Mouse (Mus musculus) naive thymus-derived CD4-positive, alpha-beta T cell, adult 2 months (primary cell): ENCODE data around the gene Spic.
"Not testable (repeated sequence)": the region's sequence is repeated elsewhere in the genome, so short reads cannot be mapped to it uniquely, and the experiment has no call there.

Experiments
- DNase-seq: peaks from one replicate; pipeline ENCODE4 v3.0.0-alpha.2; 2011; ENCODE audit warnings: low read depth

The Spic gene

GRCm38 (mm10) chr10:88684925-88685324 is at the start of gene Spic:
TSS of gene Spic (minus strand) at chr10:88685015.
- no peak for DNase-seq

GRCm38 (mm10) chr10:88732309-88732622 is 47.5 kb upstream of the Spic start:
- DNase-seq: peak; percentile 33

GRCm38 (mm10) chr10:88731496-88732308 is 46.9 kb upstream of the Spic start:
- DNase-seq: no peak

- DNase-seq: peak; percentile 89
Observed at GRCm38 (mm10) chr10:88730571-88731495, 46.0 kb upstream of the Spic start, which contains the start of gene Arl1. TSS of gene Arl1 (plus strand) at chr10:88730858.

- no peak for DNase-seq
Observed at GRCm38 (mm10) chr10:88728166-88728565, 43.4 kb upstream of the Spic start.

- peak; percentile 63 for DNase-seq
Observed at GRCm38 (mm10) chr10:88727128-88727527, 42.3 kb upstream of the Spic start.

- peak; percentile 13 for DNase-seq
Observed at GRCm38 (mm10) chr10:88725343-88725742, 40.5 kb upstream of the Spic start.

GRCm38 (mm10) chr10:88719618-88720017 is 34.8 kb upstream of the Spic start:
- DNase-seq: no peak

GRCm38 (mm10) chr10:88717756-88718025 is 32.9 kb upstream of the Spic start:
- DNase-seq: no peak

GRCm38 (mm10) chr10:88716986-88717755 is 32.4 kb upstream of the Spic start:
- no peak for DNase-seq

- no peak for DNase-seq
Observed at GRCm38 (mm10) chr10:88715621-88716020, 30.8 kb upstream of the Spic start.

- DNase-seq: no peak
Observed at GRCm38 (mm10) chr10:88714744-88715143, 29.9 kb upstream of the Spic start.

GRCm38 (mm10) chr10:88712359-88712758 is 27.5 kb upstream of the Spic start:
- DNase-seq: no peak

- DNase-seq: no peak
Observed at GRCm38 (mm10) chr10:88708671-88709523, 24.1 kb upstream of the Spic start.

GRCm38 (mm10) chr10:88700938-88701337 is 16.1 kb upstream of the Spic start:
- DNase-seq: no peak

- no peak for DNase-seq
Observed at GRCm38 (mm10) chr10:88682904-88683563, 1.8 kb downstream of the Spic start.

GRCm38 (mm10) chr10:88672825-88673224 is 12.0 kb downstream of the Spic start:
- no peak for DNase-seq

GRCm38 (mm10) chr10:88672123-88672522 is 12.7 kb downstream of the Spic start:
- no peak for DNase-seq

GRCm38 (mm10) chr10:88669719-88670118 is 15.1 kb downstream of the Spic start:
- DNase-seq: peak; percentile 2

GRCm38 (mm10) chr10:88663856-88664255 is 21.0 kb downstream of the Spic start:
- not testable (repeated sequence) for DNase-seq

GRCm38 (mm10) chr10:88658918-88659317 is 25.9 kb downstream of the Spic start:
- no peak for DNase-seq
